Mouse (Mus musculus) stomach, embryonic 15.5 days (tissue): ENCODE measurements around the gene Btbd35f18. TPM values are rescaled to one million over a fixed set of nuclear protein-coding genes. Genes with fewer than 3 reads are reported as not detected.
"Not testable (repeated sequence)": the region's sequence is repeated elsewhere in the genome, so short reads cannot be mapped to it uniquely, and the experiment has no call there.

ENCODE experiments used
- ATAC-seq: fragments of 200-750 bp; cut with Nextera tagmentation; 2 replicates; pipeline ENCODE4 v1.8.0; 2017; ENCODE audit warnings: low read depth, moderate number of reproducible peaks, moderate TSS enrichment; ENCODE audit not compliant: insufficient read depth, low FRiP score
- H3K27ac ChIP-seq: fragments of 300-500 bp; sonication (generic); 2 replicates; pipeline ENCODE4 v1.5.1; 2015; ENCODE audit warnings: mild to moderate bottlenecking, inconsistent platforms
- H3K27me3 ChIP-seq: fragments of 300-500 bp; sonication (generic); replicated peaks from 2 replicates; pipeline ENCODE4 v1.6.1; 2015; ENCODE audit warnings: inconsistent platforms
- H3K36me3 ChIP-seq: fragments of 300-500 bp; sonication (generic); 2 replicates; pipeline ENCODE4 v1.6.1; 2015; ENCODE audit warnings: inconsistent platforms
- H3K4me1 ChIP-seq: fragments of 300-500 bp; sonication (generic); 2 replicates; pipeline ENCODE4 v1.6.1; 2015; ENCODE audit warnings: inconsistent platforms
- H3K4me2 ChIP-seq: fragments of 300-500 bp; sonication (generic); 2 replicates; pipeline ENCODE4 v1.6.1; 2015; ENCODE audit warnings: mild to moderate bottlenecking, inconsistent platforms
- H3K4me3 ChIP-seq: fragments of 300-500 bp; sonication (generic); replicated peaks from 2 replicates; pipeline ENCODE4 v1.5.1; 2015; ENCODE audit warnings: inconsistent platforms
- H3K9ac ChIP-seq: fragments of 300-500 bp; sonication (generic); 2 replicates; pipeline ENCODE4 v1.6.1; 2015; ENCODE audit warnings: inconsistent platforms
- H3K9me3 ChIP-seq: fragments of 300-500 bp; sonication (generic); 2 replicates; pipeline ENCODE4 v1.6.1; 2016; ENCODE audit warnings: inconsistent platforms
- WGBS: fragments of 180-500 bp; shearing (Covaris S2); methylation state at CpG from one replicate; pipeline ENCODE4 v1.1.7; 2015; 5-methylcytosine and 5-hydroxymethylcytosine counted together
- polyA plus RNA-seq: library from polyadenylated mRNA; unstranded; fragments of >200 nt; fragmentation: Nextera tagmentation; extraction: Ambion mirVana; gene quantifications from 2 replicates; pipeline ENCODE4 v1.2.1, GENCODE M21; 2015

Btbd35f18 gene
- not detected in 2 replicates for polyA plus RNA-seq

DNA sequence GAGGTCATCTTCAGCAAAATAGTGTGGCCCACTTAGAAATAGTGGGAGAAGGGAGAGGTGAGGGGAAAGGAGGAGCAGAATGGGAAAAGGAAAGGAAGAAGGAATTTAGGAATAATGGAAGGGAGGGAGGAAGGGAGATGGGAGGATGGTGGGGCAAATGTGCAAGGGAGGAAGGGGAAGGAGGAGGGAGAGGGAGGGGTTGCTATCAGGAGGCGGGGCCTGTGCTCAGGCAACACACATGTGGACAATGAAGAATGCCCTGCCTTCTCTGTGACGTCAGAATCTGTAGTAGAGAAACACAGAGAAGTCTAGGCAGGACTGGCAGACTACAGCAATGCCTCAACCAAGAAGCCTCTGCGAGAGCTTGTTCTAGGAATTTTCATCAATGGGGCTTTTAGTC lies at the start of gene Btbd35f18:
Btbd35f18 (plus strand) TSS at position 301 of the 400 bp plus-strand sequence.
- H3K9ac ChIP-seq, H3K4me2 ChIP-seq, H3K36me3 ChIP-seq, H3K4me3 ChIP-seq, H3K4me1 ChIP-seq, H3K27me3 ChIP-seq, H3K9me3 ChIP-seq, ATAC-seq, H3K27ac ChIP-seq: not testable (repeated sequence)
- WGBS: no CpG with 5 or more reads among the region's 3 CpGs

Other genes starting within 250 kb of the Btbd35f18 start
- not detected in 2 replicates for gene Btbd35f10, start 52.7 kb downstream of the Btbd35f18 start, polyA plus RNA-seq